Mouse (Mus musculus) stomach, embryonic 14.5 days (tissue): Measurements from ENCODE around the gene AC109138.7. TPM values are rescaled to one million over a fixed set of nuclear protein-coding genes. Genes with fewer than 3 reads are reported as not detected.

Experiments used
- ATAC-seq: fragments of 200-750 bp; cut with Nextera tagmentation; 2 replicates; pipeline ENCODE4 v1.8.0; 2017; ENCODE audit warnings: low read depth, moderate TSS enrichment; ENCODE audit not compliant: insufficient number of reproducible peaks, insufficient read depth, low FRiP score
- H3K27ac ChIP-seq: fragments of 300-500 bp; sonication (generic); 2 replicates; pipeline ENCODE4 v1.5.1; 2014; ENCODE audit warnings: mild to moderate bottlenecking, low read length, moderate library complexity, mixed read lengths
- H3K27me3 ChIP-seq: fragments of 300-500 bp; sonication (generic); 2 replicates; pipeline ENCODE4 v1.6.1; 2014; ENCODE audit warnings: low read length, control low read depth, mixed read lengths; ENCODE audit not compliant: control insufficient read depth, insufficient read depth
- H3K36me3 ChIP-seq: fragments of 300-500 bp; sonication (generic); 2 replicates; pipeline ENCODE4 v1.6.1; 2014; ENCODE audit warnings: mild to moderate bottlenecking, control low read depth, low read length, moderate library complexity, mixed read lengths; ENCODE audit not compliant: control insufficient read depth, insufficient read depth
- H3K4me1 ChIP-seq: fragments of 300-500 bp; sonication (generic); 2 replicates; pipeline ENCODE4 v1.6.1; 2014; ENCODE audit warnings: low read length, control low read depth, mixed read lengths; ENCODE audit not compliant: control insufficient read depth, insufficient read depth
- H3K4me2 ChIP-seq: fragments of 300-500 bp; sonication (generic); replicated peaks from 2 replicates; pipeline ENCODE4 v1.6.1; 2014; ENCODE audit warnings: low read depth, low read length, control low read depth
- H3K4me3 ChIP-seq: fragments of 300-500 bp; sonication (generic); 2 replicates; pipeline ENCODE4 v1.5.1; 2014; ENCODE audit warnings: low read depth, low read length, control low read depth
- H3K9ac ChIP-seq: fragments of 300-500 bp; sonication (generic); replicated peaks from 2 replicates; pipeline ENCODE4 v1.6.1; 2014; ENCODE audit warnings: low read depth, mild to moderate bottlenecking, control low read depth, low read length, moderate library complexity, mixed read lengths
- H3K9me3 ChIP-seq: fragments of 300-500 bp; sonication (generic); 2 replicates; pipeline ENCODE4 v1.6.1; 2016; ENCODE audit warnings: low read depth, low read length, control low read depth; ENCODE audit not compliant: control insufficient read depth
- WGBS: fragments of 180-500 bp; shearing (Covaris S2); extraction: QIAGEN DNeasy Blood & Tissue Kit; methylation state at CpG from one replicate; pipeline ENCODE4 v1.1.7; 2014; 5-methylcytosine and 5-hydroxymethylcytosine counted together
- microRNA-seq: library from miRNA; unstranded; fragments of <30 nt; microRNA quantifications from one replicate; pipeline ENCODE4, GENCODE M21; 2016
- polyA plus RNA-seq: library from polyadenylated mRNA; unstranded; fragments of >200 nt; fragmentation: Nextera tagmentation; extraction: Ambion mirVana; gene quantifications from 2 replicates; pipeline ENCODE4 v1.2.1, GENCODE M21; 2014

The AC109138.7 gene
- polyA plus RNA-seq, 1 experiment from 2014 or later, result not detected

DNA sequence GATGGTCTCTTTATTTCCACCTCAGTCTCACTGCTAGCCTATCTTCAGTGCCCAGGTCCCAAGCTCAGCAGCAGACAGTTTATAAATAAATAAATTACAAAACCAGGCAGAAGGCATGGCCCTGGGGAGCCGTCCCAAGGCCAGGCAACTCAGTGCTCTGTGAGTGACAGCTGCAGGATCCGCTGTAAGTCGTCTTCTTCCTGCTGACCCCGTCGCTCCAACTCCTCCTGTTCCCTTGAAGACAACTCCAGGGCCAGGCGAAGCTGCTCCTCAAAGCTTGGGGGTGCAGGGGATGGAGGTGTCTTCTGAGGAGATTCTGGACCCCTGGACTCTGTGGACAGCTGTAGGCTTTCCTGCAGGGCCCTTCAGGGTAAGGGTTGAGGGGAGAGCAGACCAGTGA is 56.0 kb downstream of the AC109138.7 start:
- H3K4me3 ChIP-seq, result no peak overlapping the region
- H3K4me1 ChIP-seq, result no peaks in the 10 kb centered on the region
- no peak overlapping the region for H3K9ac ChIP-seq
- no peaks in the 10 kb centered on the region for H3K36me3 ChIP-seq
- WGBS, result 64% methylated on average over 6 of the region's 6 CpGs
- no peaks in the 10 kb centered on the region for H3K9me3 ChIP-seq
- H3K27ac ChIP-seq, result no peak overlapping the region
- H3K27me3 ChIP-seq, result no peaks in the 10 kb centered on the region
- no peak overlapping the region for H3K4me2 ChIP-seq
- no peak for ATAC-seq

GRCm38 (mm10) chr19:4270972-4271371 is 56.8 kb downstream of the AC109138.7 start:
- ATAC-seq, result no peak
- H3K27ac ChIP-seq, result no peak overlapping the region
- H3K9me3 ChIP-seq, result no peaks in the 10 kb centered on the region
- WGBS, result 90% methylated on average over 11 of the region's 11 CpGs
- H3K36me3 ChIP-seq, result no peaks in the 10 kb centered on the region
- H3K4me2 ChIP-seq, result no peak overlapping the region
- H3K27me3 ChIP-seq, result no peaks in the 10 kb centered on the region
- H3K9ac ChIP-seq, result no peak overlapping the region
- H3K4me3 ChIP-seq, result no peak overlapping the region
- no peaks in the 10 kb centered on the region for H3K4me1 ChIP-seq

- H3K4me1 ChIP-seq, result no peaks in the 10 kb centered on the region
- no peak overlapping the region for H3K9ac ChIP-seq
- H3K36me3 ChIP-seq, result peaks cover 2% of the 10 kb centered on the region; the same call in 1 of the 2 replicates
- no peak overlapping the region for H3K4me2 ChIP-seq
- H3K27me3 ChIP-seq, result no peaks in the 10 kb centered on the region
- H3K27ac ChIP-seq, result no peak overlapping the region
- no peak for ATAC-seq
- peaks cover 4% of the 10 kb centered on the region; the same call in 1 of the 2 replicates for H3K9me3 ChIP-seq
- 96% methylated on average over 1 of the region's 1 CpGs for WGBS
- no peak overlapping the region for H3K4me3 ChIP-seq
Measured at GRCm38 (mm10) chr19:4279487-4279886, 65.3 kb downstream of the AC109138.7 start.

DNA sequence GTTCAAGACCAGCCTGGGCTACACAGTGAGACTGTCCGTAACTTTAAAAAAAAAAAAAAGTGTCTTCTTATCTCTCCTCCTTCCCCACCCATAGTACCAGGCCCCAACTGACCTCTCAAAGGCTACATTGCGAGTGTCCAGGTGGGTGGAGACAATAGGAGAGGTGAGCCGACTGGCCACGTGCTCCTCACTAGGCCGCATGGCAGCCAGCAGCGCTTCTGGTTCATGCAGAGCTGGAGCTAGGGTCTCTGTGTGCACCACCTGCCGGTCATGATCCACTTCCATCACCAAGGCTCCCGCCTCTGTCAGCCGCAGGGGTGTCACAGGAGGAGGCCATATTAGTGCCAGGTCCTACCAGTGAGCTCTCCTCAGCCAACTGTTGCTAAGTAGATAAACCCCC is 66.3 kb downstream of the AC109138.7 start:
- no peak overlapping the region for H3K4me3 ChIP-seq
- H3K9ac ChIP-seq, result no peak overlapping the region
- no peak for ATAC-seq
- 92% methylated on average over 9 of the region's 9 CpGs for WGBS
- H3K4me2 ChIP-seq, result no peak overlapping the region
- H3K27me3 ChIP-seq, result no peaks in the 10 kb centered on the region
- H3K27ac ChIP-seq, result no peak overlapping the region
- H3K36me3 ChIP-seq, result peaks cover 2% of the 10 kb centered on the region; the same call in 1 of the 2 replicates
- H3K4me1 ChIP-seq, result no peaks in the 10 kb centered on the region
- peaks cover 4% of the 10 kb centered on the region; the same call in 1 of the 2 replicates for H3K9me3 ChIP-seq

Small RNAs within 50 kb of the gene (microRNA-seq; reads per million reads assigned to microRNA genes)
- gene Gm26115 (not detected), gene Mir6985 (not detected)

Other genes with a start within 250 kb of the AC109138.7 start
- 11.7 and 14.4 TPM in 2 replicates for gene Aldh3b2, start 242.0 kb upstream of the AC109138.7 start, polyA plus RNA-seq
- gene Acy3, start 227.8 kb upstream of the AC109138.7 start, polyA plus RNA-seq, result 7.8 and 8.8 TPM in 2 replicates
- gene Tbx10, start 221.6 kb upstream of the AC109138.7 start, polyA plus RNA-seq, result not detected in 2 replicates
- gene Nudt8, start 213.8 kb upstream of the AC109138.7 start, polyA plus RNA-seq, result 30.9 and 42.2 TPM in 2 replicates
- 3.3 TPM in 2 replicates for gene Gm49405, start 213.7 kb upstream of the AC109138.7 start, polyA plus RNA-seq
- 4.5 TPM in 2 replicates for gene Doc2g, start 211.0 kb upstream of the AC109138.7 start, polyA plus RNA-seq
- 195 and 205 TPM in 2 replicates for gene Ndufv1, start 201.6 kb upstream of the AC109138.7 start, polyA plus RNA-seq
- 635 and 672 TPM in 2 replicates for gene Gstp1, start 176.4 kb upstream of the AC109138.7 start, polyA plus RNA-seq
- gene Gstp2, start 168.3 kb upstream of the AC109138.7 start, polyA plus RNA-seq, result 10.4 and 18.0 TPM in 2 replicates
- gene Gstp3, start 154.8 kb upstream of the AC109138.7 start, polyA plus RNA-seq, result not detected in 2 replicates
- gene Cabp2, start 132.8 kb upstream of the AC109138.7 start, polyA plus RNA-seq, result not detected in 2 replicates
- 74.1 and 91.0 TPM in 2 replicates for gene Cdk2ap2, start 117.2 kb upstream of the AC109138.7 start, polyA plus RNA-seq
- 9.2 and 10.8 TPM in 2 replicates for gene Pitpnm1, start 114.4 kb upstream of the AC109138.7 start, polyA plus RNA-seq
- gene Aip, start 88.5 kb upstream of the AC109138.7 start, polyA plus RNA-seq, result 95.3 and 101 TPM in 2 replicates
- gene Gpr152, start 74.6 kb upstream of the AC109138.7 start, polyA plus RNA-seq, result not detected in 2 replicates
- not detected in 2 replicates for gene Cabp4, start 70.3 kb upstream of the AC109138.7 start, polyA plus RNA-seq
- gene Coro1b, start 65.7 kb upstream of the AC109138.7 start, polyA plus RNA-seq, result 149 and 152 TPM in 2 replicates
- gene Ptprcap, start 60.8 kb upstream of the AC109138.7 start, polyA plus RNA-seq, result 1.9 and 2.6 TPM in 2 replicates
- 35.8 and 38.9 TPM in 2 replicates for gene Rps6kb2, start 51.0 kb upstream of the AC109138.7 start, polyA plus RNA-seq
- gene Carns1, start 38.9 kb upstream of the AC109138.7 start, polyA plus RNA-seq, result 0.90 and 1.3 TPM in 2 replicates
- 1.5 and 2.5 TPM in 2 replicates for gene Tbc1d10c, start 23.1 kb upstream of the AC109138.7 start, polyA plus RNA-seq
- gene Ppp1ca, start 22.3 kb upstream of the AC109138.7 start, polyA plus RNA-seq, result 759 and 780 TPM in 2 replicates
- gene Rad9a, start 12.7 kb upstream of the AC109138.7 start, polyA plus RNA-seq, result 33.3 and 33.5 TPM in 2 replicates
- 7.3 and 8.3 TPM in 2 replicates for gene Clcf1, start 119 bp upstream of the AC109138.7 start, polyA plus RNA-seq
- gene Pold4, start 17.5 kb downstream of the AC109138.7 start, polyA plus RNA-seq, result 25.5 and 26.3 TPM in 2 replicates
- gene Ssh3, start 54.8 kb downstream of the AC109138.7 start, polyA plus RNA-seq, result 26.5 and 27.9 TPM in 2 replicates
- gene Ankrd13d, start 68.8 kb downstream of the AC109138.7 start, polyA plus RNA-seq, result 10.4 and 13.0 TPM in 2 replicates
- 18.1 and 18.7 TPM in 2 replicates for gene Grk2, start 91.9 kb downstream of the AC109138.7 start, polyA plus RNA-seq
- gene Kdm2a, start 183.9 kb downstream of the AC109138.7 start, polyA plus RNA-seq, result 56.4 and 58.2 TPM in 2 replicates
- gene Rhod, start 225.1 kb downstream of the AC109138.7 start, polyA plus RNA-seq, result 29.1 and 43.7 TPM in 2 replicates